Mouse (Mus musculus) heart, adult 18-20 months (tissue): ENCODE results near the gene Bphl. TPM values are rescaled to one million over a fixed set of nuclear protein-coding genes. Genes with fewer than 3 reads are reported as not detected.
"Not testable (repeated sequence)": the region's sequence is repeated elsewhere in the genome, so short reads cannot be mapped to it uniquely, and the experiment has no call there.

Experiments used
- DNase-seq, 2 experiments: peaks; one replicate each; pipeline ENCODE4 v3.0.0; 2021 to 2022; ENCODE audit warnings: mixed read lengths in 1 of 2
- total RNA-seq, 2 experiments: library from RNA; stranded (reverse); gene quantifications; 2 replicates each; pipeline ENCODE4 v1.2.3; 2021

The Bphl gene
- total RNA-seq, 2 experiments from 2014 or later, result 32.7 to 37.2 TPM

- DNase-seq, result not testable (repeated sequence)
Measured at GRCm38 (mm10) chr13:34088201-34088649, 50.8 kb downstream of the Bphl start.

DNA sequence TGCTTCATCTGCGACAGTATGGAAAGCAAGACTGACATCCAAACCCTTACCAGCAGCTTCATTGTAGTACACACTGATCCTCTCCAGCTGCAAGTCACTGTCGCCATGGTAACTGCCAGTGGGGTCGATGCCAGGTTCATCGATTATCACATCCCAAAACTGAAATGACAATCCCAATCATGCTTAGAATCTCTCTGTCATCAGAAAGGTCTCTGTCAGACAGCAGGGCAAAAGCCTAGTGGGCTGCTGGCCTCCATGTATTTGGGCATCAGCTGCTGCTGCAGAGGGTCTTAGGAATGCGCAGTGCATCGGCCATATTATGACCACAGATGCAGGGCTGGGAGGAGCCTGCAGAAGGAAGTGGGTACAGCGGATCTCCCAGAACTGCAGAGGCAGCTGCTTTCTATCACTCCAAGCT lies 51.5 kb downstream of the Bphl start:
- DNase-seq, result no peak

- no peak for DNase-seq
Measured at GRCm38 (mm10) chr13:34089358-34089757, 52.0 kb downstream of the Bphl start.

DNA sequence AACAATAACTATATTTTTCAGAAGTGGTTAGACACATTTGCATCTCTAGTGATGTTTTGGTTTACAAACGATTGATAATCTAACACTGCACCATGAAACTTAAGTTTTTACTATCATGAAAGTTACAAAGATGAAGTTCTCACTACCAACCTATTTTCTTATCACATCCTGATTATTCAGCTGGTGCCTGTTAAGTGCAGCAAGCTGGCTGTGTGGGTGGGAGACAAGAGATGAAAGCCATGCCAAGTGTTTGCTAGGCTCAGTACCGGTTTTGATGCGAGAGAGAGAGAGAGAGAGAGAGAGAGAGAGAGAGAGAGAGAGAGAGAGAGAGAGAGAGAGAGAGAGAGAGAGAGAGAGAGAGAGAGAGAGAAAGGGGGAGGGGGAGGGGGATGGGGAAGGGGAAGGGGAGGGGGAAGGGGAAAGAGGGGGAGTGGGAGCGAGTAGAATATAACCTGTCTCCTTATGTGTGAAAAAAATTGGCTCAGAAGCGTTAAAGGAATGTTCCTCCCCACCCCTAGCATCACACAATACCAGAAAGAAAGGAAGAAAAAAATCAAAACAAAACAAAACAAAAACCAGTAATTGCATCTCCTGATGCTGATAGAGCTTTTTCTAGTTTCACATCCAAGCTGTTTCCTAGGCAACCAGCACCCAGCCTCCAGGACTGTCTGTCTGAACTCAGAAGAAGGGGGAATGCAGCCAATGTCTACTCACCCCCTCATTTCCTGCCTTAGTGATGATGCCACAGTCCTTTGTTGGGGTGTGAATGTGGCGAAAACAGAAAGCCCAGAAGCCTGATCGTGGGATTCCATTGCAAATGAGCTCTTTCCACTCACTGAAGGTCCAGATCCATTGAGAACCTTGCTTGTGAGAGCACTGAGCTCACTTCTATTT lies 58.4 kb downstream of the Bphl start:
- DNase-seq, result peak; percentile 59 to 74

- peak; percentile 56 to 77 for DNase-seq
Measured at GRCm38 (mm10) chr13:34096455-34096854, 59.1 kb downstream of the Bphl start.

DNA sequence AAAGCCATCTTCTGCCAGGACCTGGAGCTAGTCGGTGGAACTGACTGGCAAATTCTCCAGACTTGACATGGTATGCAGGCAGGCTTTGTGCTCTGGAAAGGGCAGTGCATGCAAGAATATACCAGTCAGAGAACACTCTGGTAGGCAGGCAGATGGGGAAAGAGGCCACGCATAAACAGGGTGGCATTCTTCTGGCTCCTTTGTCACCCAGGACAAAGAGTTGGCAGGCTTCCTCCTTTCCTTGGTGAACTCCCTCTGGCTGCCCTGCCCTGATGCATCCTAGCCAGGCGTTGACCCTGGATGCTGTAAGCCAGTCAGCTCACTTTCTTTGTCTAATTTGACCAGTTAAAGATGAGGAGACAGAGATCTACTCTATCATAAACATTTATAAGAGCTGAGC lies 59.7 kb downstream of the Bphl start:
- DNase-seq, result no peak

- DNase-seq, result peak in 1 of 2 experiments; percentile 22
Measured at GRCm38 (mm10) chr13:34100733-34101132, 63.3 kb downstream of the Bphl start.

DNA sequence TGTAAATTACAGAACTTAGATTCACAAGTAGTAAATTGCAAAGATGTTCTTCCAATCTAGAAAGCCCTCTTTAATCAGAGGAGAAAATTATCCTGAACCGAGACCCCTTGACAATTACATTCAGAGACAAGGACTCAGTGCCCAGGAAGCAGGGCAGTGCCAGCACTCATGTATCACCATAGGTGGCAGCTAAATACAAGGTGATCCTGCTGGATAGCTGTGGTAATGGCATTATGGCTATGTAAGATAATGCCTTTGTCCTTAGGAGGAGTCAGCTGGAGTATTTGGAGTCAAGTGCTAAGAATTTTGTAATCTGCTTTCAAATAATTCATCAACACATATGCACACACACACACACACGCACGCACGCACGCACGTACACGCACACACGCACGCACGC lies 63.9 kb downstream of the Bphl start:
- no peak for DNase-seq

GRCm38 (mm10) chr13:34101908-34102307 lies 64.5 kb downstream of the Bphl start:
- DNase-seq, result peak; percentile 25 to 61

GRCm38 (mm10) chr13:34105364-34105763 lies 68.0 kb downstream of the Bphl start:
- DNase-seq, result peak in 1 of 2 experiments; percentile 47

DNA sequence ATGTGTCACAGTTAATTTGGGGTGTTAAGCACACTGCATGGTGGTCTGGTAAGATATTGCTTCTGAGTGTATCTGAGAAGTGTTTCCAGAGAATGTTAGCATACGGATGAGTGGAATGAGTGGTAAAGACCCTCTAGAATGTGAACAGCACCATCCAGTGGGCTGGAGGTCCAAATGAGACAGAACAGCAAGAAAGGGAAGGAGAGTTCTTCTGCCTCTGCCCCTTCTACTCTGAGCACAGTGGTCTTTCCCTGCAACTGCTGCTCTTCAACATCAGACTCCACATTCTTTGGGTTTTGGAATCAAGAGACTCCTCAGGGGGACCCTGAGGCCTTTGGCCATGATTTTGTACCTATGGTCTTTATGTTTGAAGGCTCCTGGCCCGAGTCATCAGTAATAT lies 68.9 kb downstream of the Bphl start:
- DNase-seq, result no peak

DNA sequence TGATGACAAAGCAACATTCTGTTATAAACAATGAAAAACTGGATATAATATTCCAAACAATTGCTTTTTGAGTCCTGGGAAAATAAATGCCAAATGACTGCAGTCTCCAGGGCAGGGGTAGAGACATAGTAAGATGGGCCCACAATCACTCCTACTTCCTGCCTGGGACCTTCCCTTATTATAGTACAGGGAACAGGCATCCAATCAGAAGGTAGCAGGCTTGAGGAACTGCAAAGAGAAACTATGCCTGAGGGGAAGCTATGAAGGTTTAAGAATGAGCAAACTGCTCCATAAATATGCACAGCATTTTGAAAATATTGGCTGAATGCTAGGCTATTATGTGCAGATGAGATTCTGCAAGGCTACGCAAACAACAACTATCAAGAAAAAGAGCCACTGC lies 69.6 kb downstream of the Bphl start:
- DNase-seq, result no peak

- no peak for DNase-seq
Measured at GRCm38 (mm10) chr13:34109035-34109676, 71.8 kb downstream of the Bphl start.

DNA sequence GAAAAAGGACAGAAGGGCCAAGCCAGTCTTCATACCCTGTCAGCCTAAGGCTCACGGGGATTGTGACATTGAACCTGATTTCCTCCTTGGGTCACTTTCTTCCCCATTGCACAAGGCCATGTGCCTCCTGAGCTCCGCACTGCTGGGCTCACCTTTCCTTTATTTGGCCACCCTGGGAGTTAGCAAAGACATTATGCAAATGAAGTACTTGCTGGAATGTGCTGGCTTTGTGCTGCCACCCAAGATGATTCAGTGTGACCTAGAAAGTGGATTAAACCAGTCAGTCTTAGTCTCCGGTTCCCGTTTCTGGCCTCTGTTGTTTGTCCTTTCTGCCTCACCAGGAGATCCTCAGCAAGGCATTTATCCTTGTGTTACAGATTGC lies 72.3 kb downstream of the Bphl start:
- DNase-seq, result no peak

DNA sequence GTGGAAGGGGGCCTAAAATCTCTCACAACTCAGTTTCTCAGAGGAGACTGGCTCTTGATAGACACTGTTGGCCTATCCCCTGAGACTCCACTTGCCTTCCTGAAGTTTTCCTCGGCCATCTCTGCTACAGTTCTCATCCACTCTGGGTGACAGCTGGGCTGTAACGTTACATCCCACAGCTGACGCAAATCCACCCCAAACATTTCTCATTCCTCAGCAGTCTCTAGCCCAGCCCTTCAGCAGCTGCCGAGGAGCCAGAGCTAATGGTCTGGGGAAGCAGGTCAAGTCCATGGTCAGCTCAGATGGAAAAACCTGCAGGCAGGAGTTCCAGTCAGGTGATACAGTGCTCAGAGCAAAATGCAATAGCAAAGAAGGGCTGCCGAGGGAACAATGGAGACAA lies 73.6 kb downstream of the Bphl start:
- peak in 1 of 2 experiments; percentile 51 for DNase-seq

GRCm38 (mm10) chr13:34111878-34112277 lies 74.5 kb downstream of the Bphl start:
- no peak for DNase-seq

- DNase-seq, result peak; percentile 67 to 69
Measured at GRCm38 (mm10) chr13:34112369-34113081, 75.1 kb downstream of the Bphl start.

GRCm38 (mm10) chr13:34113086-34113485 lies 75.7 kb downstream of the Bphl start:
- DNase-seq, result peak; percentile 40 to 49

DNA sequence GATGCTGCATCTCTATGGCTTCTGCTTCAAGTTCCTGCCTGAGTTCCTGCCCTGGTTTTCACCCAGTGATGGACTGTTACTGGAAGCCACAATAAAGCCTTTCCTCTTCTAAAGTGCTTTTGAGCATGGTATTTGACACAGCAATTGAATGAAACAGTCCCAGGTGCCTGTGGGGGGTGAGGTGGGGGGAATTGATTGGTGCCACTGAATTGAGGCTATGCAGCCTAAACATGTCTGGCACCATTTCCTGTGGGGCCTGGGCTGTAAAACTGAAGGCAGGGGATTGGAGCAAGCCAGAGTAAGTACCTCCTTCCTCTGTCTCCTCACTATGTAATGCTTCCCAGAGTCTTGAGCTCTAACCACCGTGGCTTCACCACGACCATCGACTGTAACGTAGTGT lies 77.3 kb downstream of the Bphl start:
- no peak for DNase-seq

DNA sequence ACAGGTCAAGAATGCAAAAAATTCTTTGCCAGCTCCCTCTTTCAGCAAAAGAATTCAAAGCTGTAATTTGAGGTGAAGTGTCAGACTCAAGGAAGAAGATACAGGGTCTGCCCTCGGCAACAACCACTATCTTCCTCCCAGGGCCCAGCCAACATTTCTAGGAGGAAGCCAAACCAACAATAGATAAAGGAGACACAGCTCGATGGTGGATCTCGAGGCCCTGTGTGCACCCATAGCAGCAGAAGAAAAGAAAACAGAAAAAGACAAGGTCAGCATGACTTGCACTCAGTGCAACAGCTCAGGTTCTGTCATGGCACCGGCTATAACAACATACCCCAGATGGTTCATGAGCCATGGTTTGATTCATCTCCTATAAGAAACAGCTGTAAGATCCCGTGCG lies 79.1 kb downstream of the Bphl start:
- no peak for DNase-seq

DNA sequence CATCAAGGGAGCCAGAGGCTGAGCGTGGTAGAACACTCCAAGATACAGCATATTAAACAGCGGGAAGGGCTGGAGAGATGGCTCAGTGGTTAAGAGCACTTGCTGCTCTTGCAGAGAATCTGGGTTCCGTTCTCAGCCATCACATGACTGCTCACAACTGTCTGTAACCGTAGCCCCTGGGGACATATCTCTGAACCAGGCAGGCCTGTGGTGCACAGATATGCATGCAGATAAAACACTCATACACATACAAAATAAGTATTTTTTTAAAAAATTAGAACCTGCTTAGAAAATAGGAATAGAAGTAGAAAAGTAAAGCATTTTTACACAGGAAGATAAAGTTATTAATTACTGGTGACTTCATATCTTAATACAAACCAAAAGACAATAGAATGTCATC lies 81.4 kb downstream of the Bphl start:
- DNase-seq, result no peak

DNA sequence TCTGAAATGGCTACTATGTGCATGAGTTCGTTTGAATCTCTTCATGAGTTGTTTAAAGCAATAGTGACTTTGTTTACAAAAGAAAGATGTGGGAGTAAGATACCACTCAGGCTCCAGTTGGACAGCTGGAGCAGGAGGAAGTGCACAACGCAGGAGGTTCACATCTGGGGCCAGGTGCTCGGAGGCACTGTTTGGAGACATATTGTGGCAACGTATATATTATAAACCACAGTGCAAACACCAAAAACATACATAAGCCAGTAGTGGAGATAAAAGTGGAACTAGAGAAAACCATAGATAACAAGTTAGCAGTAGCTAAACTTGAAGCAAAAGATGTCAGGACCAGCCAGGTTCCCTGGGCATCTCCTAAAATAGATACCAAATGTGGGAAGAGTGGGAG lies 82.0 kb downstream of the Bphl start:
- no peak for DNase-seq

GRCm38 (mm10) chr13:34120536-34120935 lies 83.1 kb downstream of the Bphl start:
- DNase-seq, result no peak
